Mouse (Mus musculus) kidney, postnatal 4 days (tissue): ENCODE measurements around the gene Ncoa5.

Experiments used
- DNase-seq, 2 experiments: peaks; one replicate each; pipeline ENCODE4 v3.0.0; 2021; ENCODE audit warnings: mixed read lengths in 2 of 2

Ncoa5 gene

GRCm38 (mm10) chr2:164991808-164992207 lies 42.9 kb downstream of the Ncoa5 start:
- no peak for DNase-seq

DNA sequence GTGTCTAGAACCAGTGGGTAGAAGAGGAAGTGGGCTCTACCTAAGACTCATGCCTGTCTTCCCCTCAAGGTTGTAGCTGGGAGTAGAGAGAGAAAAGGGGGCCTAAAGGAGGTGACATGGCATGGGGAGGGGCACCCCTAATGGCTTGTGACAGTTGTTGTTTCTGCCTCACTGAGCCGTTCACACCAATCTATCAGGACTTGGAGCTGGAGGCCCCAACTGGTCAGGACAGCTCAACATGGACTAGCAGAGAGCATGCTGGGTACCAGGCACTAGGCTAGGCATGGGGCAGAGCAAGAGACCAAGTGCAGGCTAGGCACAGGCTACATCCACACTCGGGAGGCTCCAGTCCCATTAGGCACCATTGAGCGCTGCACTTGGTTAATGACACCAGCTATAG lies 43.6 kb downstream of the Ncoa5 start:
- DNase-seq = no peak

GRCm38 (mm10) chr2:164988777-164989176 lies 45.9 kb downstream of the Ncoa5 start:
- peak in 1 of 2 experiments; percentile 48 for DNase-seq

DNA sequence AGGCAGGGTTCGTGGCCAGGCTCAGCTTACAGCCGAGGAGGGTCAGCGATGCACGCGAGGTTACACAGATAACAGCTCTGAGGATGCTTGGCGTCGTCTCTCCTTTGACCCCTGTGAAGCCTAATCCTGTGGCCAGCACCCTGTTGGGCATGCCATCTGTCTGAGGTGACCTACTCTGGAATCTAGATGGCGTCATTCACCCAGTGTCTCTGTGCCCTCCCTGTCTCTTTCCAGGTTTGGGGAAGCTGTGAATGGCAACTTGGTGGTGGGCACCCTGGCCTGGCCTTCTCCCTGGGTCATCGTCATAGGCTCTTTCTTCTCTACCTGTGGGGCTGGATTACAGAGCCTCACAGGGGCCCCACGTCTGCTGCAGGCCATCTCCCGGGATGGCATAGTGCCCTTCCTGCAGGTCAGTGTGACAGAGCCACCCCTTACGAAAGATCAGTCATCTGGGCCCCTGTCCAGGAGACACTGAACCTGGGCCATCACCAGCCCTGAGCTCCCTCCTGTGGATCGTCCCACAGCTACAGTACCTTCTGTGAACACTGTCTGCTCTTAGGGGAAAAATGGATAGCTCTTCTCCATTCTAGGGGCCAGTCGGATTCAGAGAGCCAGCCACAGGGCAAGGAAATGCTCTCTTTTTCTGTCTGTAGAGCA lies 48.2 kb downstream of the Ncoa5 start:
- no peak for DNase-seq

DNA sequence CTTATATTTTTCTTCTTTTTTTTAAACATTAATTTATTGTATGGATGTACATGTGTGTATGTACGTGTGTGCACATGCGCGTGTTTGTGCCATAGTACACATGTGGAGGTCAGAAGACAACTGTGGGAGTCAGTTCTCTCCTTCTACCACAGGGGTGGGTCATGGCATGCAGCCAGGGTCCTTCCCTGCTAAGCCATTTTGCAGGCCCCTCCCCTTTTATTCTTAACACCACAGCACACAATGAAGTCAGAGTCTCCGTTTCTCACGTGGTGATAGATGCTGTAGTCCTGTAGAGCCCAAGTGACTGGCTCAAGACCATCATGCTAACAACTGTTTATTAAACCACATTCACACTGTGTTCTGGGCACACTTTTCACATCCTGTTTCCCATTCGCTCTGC lies 48.7 kb downstream of the Ncoa5 start:
- no peak for DNase-seq

- peak; percentile 90 for DNase-seq
These were observed 54.9 kb downstream of the Ncoa5 start for GRCm38 (mm10) chr2:164979749-164980148.

DNA sequence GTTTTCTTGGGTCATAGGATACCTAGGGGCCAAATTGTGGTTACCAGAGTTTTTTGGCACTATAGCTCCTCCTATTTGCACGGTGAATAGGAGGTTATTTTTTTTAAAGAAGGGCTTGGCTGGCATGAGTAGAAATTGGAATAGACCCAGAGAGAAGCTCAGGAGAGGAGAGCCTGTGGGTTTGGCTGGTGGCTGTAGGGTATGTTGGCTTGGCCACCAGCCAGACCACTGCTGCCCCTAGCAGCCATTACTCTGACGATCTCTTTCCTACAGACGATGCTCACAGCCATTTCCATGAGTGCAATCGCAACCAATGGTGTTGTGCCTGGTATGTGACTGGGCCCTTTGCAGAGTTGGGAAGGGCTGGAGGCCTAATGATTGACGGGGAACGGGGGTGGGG lies 59.1 kb downstream of the Ncoa5 start:
- no peak for DNase-seq

DNA sequence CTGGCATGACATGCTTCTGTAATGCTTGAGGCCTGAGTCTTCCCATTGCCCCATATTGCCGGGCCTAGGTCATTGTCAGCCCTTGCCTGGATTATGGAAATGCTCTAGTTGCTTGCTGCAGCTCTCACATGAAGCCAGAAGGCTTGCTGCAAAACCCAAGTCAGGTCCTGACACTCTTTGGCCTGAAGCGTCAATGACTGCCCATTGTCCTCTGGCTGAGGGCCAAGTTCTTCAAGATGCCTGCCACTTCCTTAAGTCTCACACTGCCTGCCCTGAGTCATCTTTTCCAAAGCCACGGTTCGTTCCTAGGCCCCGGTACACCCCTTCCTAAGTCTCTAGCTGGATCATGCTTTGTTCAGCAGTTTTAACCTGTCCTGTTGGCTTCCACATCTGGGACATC lies 62.0 kb downstream of the Ncoa5 start:
- DNase-seq = no peak

DNA sequence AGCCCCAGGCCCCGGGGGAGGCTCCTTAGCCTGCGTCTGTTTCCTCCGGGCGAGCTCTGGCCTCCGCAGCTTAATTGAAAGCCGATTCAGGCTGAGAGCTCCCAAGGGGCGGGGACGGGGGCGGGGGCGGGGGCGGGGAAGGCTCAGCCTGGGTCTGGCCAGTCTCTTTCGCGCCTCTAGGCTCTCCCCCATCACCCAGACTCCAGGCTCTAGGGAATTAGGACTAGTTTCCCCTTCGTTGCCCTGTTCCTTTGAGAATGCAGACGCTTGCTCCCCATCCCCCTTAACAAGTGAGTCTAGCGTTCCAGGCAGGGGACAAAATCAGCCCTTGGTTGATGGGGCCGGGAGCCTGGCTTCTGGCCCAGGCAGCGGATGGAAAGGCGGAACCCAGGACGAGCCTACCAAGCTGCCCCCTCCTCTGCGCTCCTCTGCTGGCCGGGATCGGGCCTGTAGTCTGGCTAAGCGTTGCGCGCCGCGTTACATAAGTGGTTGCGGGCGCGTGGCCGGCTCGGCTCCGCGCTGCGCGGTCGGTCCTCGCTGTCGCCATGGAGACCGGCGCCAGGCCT lies 64.0 kb downstream of the Ncoa5 start:
- DNase-seq = no peak

DNA sequence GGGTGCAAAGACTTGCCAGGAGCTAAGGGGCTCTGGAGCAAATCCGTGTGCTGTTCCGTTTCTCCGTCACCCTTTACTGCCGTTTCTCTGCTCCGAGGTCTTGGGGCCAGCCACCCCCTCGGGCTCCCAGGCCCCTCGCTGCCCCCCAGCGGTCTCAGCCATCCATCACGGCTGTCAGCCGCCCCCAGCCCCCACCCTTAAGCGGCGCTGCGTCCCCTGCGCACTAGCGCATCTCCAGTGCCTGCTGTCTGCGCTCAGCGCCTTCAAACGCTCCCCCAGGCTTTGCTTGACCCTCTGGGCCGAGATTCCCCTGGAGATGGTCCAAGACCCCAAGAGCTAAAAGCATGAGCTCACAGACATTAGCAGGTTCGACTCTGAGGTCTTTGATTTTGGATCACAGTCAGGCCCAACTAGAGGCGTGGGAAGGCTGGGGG lies 65.3 kb downstream of the Ncoa5 start:
- DNase-seq = no peak

DNA sequence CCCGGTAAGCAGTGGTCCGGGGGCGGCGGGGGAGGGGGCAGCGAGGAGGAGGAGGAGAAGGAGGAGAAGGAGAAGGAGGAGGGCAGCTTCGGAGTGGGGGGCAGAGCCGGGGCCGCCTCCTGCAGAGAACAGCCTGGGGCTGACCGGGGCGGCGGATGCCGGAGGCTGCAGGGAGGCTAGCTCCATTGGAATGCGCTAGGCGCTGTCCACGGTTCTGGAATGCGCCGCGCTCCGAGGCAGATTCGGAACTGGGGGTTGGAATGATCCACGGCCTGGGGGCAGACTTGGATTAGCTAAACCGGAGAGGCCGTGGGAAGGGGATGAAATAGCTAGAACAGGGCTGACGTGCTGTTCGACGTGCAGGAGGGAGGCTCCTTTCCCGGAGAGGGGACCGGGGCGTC lies 66.2 kb downstream of the Ncoa5 start:
- peak; percentile 92 for DNase-seq

DNA sequence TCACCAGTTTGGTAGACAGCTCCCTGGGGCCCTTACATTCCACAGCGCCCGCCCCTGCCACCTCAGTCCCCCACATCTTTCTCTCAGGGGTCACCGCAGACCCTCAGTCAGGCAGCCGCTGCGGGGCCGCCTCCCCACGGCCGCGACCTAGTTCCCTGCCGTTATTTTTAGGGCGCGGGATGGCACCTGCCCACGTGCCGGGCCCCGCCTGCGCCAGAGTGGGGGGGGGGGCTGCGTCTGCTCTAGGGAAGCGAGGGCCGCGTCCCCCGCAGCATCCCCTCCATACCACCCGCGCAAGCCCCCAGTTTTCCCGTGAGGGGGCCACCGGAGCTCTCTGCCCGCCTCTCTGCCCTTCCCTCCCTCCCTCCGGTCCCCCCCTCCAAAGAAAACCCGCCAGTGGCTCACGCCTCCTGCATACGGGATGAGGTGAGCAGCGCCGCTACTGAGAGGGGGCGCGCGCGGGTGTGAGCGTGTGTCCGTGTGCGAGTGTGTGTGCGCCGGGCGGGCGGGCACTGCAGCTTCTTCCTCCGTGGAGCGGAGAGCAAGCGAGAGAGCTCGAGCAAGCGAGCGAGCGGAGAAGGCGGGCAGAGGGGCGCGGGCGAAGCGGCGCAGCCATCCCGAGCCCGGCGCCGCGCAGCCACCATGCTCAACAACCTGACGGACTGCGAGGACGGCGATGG lies 66.8 kb downstream of the Ncoa5 start:
- no peak for DNase-seq

DNA sequence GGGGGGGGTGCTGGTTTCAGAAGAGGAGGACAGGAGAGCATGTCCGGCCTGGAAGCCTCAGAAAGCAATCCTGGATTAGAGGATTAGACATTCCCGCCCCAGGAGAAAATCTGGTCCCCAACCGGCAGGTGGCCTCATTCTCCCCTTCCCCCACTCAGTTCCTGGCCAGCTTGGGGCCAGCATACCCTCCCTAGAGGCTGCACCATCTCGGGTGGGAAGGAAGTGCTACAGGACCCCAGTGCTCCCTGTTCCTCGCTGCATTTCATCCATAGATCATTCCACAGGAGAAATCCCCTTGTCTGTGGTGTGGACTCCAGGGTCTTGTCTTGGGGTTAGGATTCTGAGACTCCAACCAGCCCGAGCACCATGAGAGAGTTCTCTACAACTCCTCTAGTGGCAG lies 67.5 kb downstream of the Ncoa5 start:
- no peak for DNase-seq

DNA sequence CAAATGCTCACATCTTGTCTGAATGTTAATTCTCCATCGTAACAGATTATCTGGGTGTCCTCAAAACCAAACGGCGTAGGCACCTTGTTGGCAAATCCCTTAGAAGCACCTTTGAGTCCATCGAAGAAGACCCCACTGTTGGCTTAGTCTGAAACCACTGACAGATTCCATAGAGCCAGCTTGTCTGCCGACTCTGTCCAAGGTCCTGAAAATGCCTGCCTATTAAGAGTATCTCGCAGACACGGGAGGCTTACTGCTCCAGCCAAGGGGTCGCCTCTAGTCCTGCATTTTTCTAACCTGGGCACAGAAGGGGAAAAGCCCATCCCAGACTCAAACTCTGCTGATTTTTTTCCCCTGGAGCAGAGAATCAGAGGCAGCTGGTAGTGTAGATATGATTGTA lies 68.3 kb downstream of the Ncoa5 start:
- DNase-seq = peak; percentile 72 to 77

DNA sequence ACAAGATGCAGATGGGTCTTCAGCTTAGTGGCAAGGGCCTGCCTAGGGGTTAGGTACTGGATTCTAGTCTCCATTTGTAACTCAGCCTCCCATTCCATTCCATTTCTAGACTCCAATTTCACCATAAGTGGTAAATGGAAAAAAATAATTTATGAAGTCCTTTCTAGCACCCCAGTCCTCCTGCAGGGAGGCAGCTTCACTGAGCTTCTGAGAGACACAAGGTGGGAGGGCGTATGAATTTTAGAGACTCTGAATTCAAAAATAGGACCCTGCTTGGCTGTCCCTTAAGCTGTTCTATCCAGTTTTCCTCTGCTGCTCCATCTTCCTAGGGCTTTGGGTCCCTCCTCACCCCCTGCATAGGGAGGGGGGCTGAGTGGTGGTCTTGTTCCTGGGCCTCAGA lies 69.7 kb downstream of the Ncoa5 start:
- DNase-seq = no peak

DNA sequence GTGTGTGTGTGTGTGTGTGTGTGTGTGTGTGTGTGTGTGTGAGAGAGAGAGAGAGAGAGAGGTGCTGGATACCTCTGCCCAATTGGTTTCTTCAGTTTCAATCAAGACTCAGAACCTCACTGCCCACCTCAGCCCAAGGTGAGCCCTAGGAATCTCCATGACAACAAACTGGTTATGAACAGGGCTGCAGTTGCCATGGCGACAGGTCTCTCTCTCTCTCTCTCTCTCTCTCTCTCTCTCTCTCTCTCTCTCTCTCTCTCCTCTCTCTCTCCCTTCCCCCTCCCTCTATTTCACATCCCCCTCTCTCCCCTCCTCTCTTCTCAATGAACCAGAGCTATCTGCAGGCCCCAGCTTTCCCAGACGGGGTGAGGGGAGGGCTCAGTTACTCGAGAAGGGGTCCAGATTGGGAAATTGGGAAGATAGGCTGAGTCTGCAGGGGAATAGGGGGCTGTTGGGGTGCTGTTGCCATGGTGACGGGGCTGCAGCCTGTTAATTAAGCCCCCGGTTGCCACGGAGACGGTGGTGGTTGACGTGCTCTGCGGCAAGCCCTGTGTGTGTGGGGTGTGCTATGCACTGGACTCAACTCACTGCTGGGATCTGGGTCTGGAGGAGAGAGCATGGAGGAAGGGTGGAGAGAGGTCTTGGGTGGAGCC lies 70.3 kb downstream of the Ncoa5 start:
- no peak for DNase-seq

DNA sequence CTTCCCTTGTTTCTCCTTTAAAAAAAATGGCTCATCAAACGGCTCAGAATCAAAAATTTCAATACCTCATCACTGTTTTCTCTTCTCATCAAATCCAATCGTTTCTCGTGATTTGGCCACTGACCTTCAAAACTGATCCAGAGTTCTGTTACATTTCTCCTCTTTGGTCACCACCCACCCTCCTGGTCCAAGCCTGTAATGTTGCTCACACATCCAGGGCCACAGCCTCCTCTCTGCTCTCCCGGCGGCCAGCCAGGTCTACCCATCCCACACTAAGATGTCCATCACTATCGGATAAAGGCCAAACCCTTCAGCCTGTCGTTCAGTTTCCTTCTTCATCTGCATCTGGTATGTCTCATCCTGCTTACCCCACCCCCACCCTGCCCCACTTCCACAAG lies 72.5 kb downstream of the Ncoa5 start:
- DNase-seq = no peak

DNA sequence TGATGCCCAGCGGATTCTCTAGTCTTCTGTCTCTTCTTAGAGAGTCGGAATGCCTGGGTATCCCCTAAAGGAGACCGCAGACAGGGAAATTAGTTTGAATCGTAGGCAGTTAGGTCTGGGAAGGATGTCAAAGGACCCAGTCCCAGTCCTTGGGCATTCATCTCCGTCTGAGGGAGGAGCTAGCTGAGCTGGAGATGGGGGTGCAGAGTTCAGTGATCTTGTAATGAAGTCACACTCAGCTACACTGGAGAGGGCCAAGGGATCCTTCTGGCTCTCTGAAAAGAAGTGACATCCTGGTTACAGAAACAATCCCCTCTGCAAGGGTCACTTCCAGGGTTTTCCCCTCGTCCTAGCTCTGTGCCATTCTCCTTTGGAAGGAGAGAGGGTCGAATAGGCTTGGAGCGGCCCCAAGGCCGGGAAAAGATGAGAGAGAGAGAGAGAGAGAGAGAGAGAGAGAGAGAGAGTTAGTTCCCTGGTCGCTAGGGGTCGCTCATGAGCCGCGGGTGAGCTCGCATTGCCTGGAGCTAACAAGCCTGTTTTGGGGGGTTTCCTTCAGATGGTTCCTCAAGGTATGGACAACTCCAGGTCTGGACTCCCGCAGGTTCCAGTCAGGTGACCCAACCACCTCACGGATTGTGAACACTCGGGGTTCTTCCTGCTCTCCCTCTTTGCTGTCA lies 73.0 kb downstream of the Ncoa5 start:
- peak; percentile 83 to 85 for DNase-seq

GRCm38 (mm10) chr2:164960716-164961441 lies 73.8 kb downstream of the Ncoa5 start, which contains the start of gene Slc12a5:
TSS of gene Slc12a5 (plus strand) at chr2:164960802.
- DNase-seq = peak; percentile 75 to 81

GRCm38 (mm10) chr2:164957548-164958315 lies 76.9 kb downstream of the Ncoa5 start:
- no peak for DNase-seq

- no peak for DNase-seq
These were observed 78.5 kb downstream of the Ncoa5 start for GRCm38 (mm10) chr2:164956195-164956594.

- DNase-seq = no peak
These were observed 78.9 kb downstream of the Ncoa5 start for GRCm38 (mm10) chr2:164955725-164956124.
